Mouse (Mus musculus): ENCODE data around the gene Itgb6. TPM values are rescaled to one million over a fixed set of nuclear protein-coding genes. Genes with fewer than 3 reads are reported as not detected.

Gene Itgb6
- polyA plus RNA-seq, 1 experiment from 2014 or later = 8.9 TPM

DNA sequence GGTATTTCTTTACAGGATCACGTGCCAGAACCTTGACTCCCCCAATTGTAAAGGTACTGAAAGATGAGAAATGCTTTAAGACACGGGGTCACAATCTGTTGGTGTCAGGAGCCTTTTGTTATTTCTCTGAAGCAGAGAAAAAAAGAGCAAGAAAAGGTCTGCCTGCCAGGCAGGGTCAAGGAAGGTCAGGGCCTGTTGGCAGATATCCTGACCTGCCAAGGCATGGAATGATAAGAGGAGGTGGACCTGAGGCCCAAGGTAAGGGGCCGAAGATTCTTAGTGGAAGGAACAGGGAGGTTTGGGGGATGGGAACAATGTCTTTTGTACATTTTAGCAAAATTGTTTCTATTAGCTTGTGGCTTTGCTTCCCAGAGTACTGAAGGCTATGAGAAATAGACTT is 13.8 kb downstream of the Itgb6 start:
- Histone ChIP-seq H3K4me3 (ENCODE audit: low read length) (no peak overlapping the region), H3K9me3 (ENCODE audit: control insufficient read depth, low read length) (no peaks in the 10 kb centered on the region), H3K4me1 (ENCODE audit: control insufficient read depth, insufficient read depth, low read length) (peaks cover 8% of the 10 kb centered on the region; the same call in 1 of the 2 replicates), H3K9ac (ENCODE audit: low read depth, low read length) (no peak overlapping the region), H3K4me2 (replicated peaks; ENCODE audit: low read depth, low read length) (no peak overlapping the region), H3K36me3 (ENCODE audit: control insufficient read depth, insufficient read depth, low read length) (no peaks in the 10 kb centered on the region), H3K27me3 (ENCODE audit: control insufficient read depth, insufficient read depth, low read length) (no peaks in the 10 kb centered on the region), H3K27ac (ENCODE audit: low read depth, low read length) (no peak overlapping the region)
- 32% methylated on average over 3 of the region's 3 CpGs for WGBS
- no peak for ATAC-seq (ENCODE audit: low FRiP score, low TSS enrichment)

DNA sequence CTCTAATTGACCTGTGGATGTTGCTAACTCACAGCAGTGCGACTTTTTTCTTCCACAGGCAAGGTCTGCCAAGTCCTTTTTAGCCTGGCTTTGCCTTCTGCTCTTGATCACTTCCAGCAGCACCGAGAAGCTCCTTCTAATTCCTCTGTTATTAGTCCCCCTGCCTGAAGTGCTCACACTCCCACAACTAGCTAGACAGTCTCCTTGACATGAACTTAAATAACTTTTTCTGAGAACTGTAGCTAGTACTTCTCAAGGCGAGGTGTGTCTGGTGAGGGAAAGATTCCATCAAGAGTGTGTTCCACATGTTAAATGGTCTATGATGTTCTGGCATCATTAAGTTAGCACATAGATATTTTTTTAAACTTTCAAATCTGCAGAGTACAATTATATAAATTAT is 15.6 kb downstream of the Itgb6 start:
- Histone ChIP-seq H3K4me2 (replicated peaks; ENCODE audit: low read depth, low read length) (no peak overlapping the region), H3K27ac (ENCODE audit: low read depth, low read length) (no peak overlapping the region)
- 80% methylated on average over 3 of the region's 3 CpGs for WGBS

DNA sequence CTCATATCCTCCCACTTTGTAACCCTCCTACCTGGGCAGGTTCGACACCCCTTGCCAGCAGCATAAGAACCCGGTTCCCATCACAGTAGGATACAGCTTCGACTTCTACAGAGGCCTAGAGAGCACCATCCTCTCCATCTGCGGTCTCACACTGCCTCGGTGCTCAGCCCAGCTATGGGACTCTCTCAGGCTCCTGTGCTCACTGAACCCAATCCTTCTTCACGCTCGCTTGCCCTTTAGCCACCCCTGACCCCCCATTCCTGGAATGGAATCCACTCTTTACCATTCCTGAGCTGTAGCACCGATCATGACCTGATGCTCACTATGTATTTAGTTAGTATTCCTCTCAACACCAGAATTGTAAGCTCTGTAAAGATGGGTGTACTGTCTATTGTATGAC is 17.0 kb downstream of the Itgb6 start:
- Histone ChIP-seq H3K36me3 (ENCODE audit: control insufficient read depth, insufficient read depth, low read length) (no peaks in the 10 kb centered on the region), H3K9me3 (ENCODE audit: control insufficient read depth, low read length) (no peaks in the 10 kb centered on the region), H3K27me3 (ENCODE audit: control insufficient read depth, insufficient read depth, low read length) (no peaks in the 10 kb centered on the region), H3K4me2 (replicated peaks; ENCODE audit: low read depth, low read length) (no peak overlapping the region), H3K4me1 (ENCODE audit: control insufficient read depth, insufficient read depth, low read length) (peaks cover 8% of the 10 kb centered on the region; the same call in 1 of the 2 replicates), H3K27ac (ENCODE audit: low read depth, low read length) (no peak overlapping the region), H3K9ac (ENCODE audit: low read depth, low read length) (no peak overlapping the region), H3K4me3 (ENCODE audit: low read length) (no peak overlapping the region)
- WGBS = 65% methylated on average over 8 of the region's 8 CpGs
- ATAC-seq (ENCODE audit: low FRiP score, low TSS enrichment) = 0 out of 2 replicates have a peak, but pooled peaks have one; percentile 51

More for the DNA sequence above, 15.6 kb downstream of the Itgb6 start:
- H3K27me3 ChIP-seq (ENCODE audit: control insufficient read depth, insufficient read depth, low read length) = no peaks in the 10 kb centered on the region
- H3K9ac ChIP-seq (ENCODE audit: low read depth, low read length) = no peak overlapping the region
- H3K4me1 ChIP-seq (ENCODE audit: control insufficient read depth, insufficient read depth, low read length) = peaks cover 8% of the 10 kb centered on the region; the same call in 1 of the 2 replicates
- H3K4me3 ChIP-seq (ENCODE audit: low read length) = no peak overlapping the region
- H3K36me3 ChIP-seq (ENCODE audit: control insufficient read depth, insufficient read depth, low read length) = no peaks in the 10 kb centered on the region
- no peaks in the 10 kb centered on the region for H3K9me3 ChIP-seq (ENCODE audit: control insufficient read depth, low read length)
- no peak for ATAC-seq (ENCODE audit: low FRiP score, low TSS enrichment)

DNA sequence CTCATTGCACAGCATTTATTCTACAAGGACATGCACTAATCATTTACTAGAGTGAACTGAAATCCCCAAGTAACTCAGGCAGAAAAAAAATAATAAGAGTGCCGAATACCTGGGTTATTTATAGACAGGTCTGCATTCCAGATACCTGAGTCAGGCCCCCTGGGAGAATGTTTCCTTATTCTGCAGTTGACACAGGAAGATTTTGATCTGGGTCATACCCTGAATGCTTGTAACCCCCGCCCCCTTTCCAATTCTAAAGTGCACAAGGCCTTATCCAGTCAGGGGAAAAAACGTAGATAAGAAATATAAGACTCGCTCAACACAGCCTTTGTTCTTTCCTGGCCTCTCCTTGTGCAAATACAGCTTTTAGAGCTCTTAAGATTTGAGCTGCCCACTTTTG is 19.1 kb downstream of the Itgb6 start:
- Histone ChIP-seq H3K9ac (ENCODE audit: low read depth, low read length) (no peak overlapping the region), H3K36me3 (ENCODE audit: control insufficient read depth, insufficient read depth, low read length) (no peaks in the 10 kb centered on the region), H3K27me3 (ENCODE audit: control insufficient read depth, insufficient read depth, low read length) (no peaks in the 10 kb centered on the region), H3K9me3 (ENCODE audit: control insufficient read depth, low read length) (no peaks in the 10 kb centered on the region), H3K4me2 (replicated peaks; ENCODE audit: low read depth, low read length) (no peak overlapping the region), H3K4me3 (ENCODE audit: low read length) (no peak overlapping the region), H3K27ac (ENCODE audit: low read depth, low read length) (peak overlapping the region; percentile 73; the same call in 1 of the 2 replicates), H3K4me1 (ENCODE audit: control insufficient read depth, insufficient read depth, low read length) (peaks cover 11% of the 10 kb centered on the region; the same call in 1 of the 2 replicates)
- 41% methylated on average over 4 of the region's 4 CpGs for WGBS
- ATAC-seq (ENCODE audit: low FRiP score, low TSS enrichment) = peak; percentile 77

DNA sequence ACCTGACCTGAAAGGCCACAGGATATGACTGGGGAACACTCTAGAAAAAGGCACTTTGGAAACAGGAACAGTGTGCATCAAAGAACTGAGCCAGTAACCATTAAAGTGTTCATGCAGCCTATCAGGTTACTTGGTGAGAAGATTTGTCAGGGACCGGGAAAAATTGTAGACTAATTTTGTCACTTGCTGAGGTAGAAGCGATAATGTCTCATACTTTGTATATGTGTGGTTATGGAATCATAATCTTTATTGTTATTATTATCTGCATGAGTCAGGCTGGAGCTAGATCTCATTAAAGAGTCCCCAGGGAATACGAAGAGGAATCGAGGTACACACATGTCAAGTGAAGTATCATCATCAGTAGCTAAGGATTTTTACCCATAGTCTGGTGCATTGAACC is 21.5 kb downstream of the Itgb6 start:
- Histone ChIP-seq H3K36me3 (ENCODE audit: control insufficient read depth, insufficient read depth, low read length) (no peaks in the 10 kb centered on the region), H3K4me2 (replicated peaks; ENCODE audit: low read depth, low read length) (no peak overlapping the region), H3K27me3 (ENCODE audit: control insufficient read depth, insufficient read depth, low read length) (no peaks in the 10 kb centered on the region), H3K4me3 (ENCODE audit: low read length) (no peak overlapping the region), H3K27ac (ENCODE audit: low read depth, low read length) (no peak overlapping the region), H3K9me3 (ENCODE audit: control insufficient read depth, low read length) (no peaks in the 10 kb centered on the region), H3K9ac (ENCODE audit: low read depth, low read length) (no peak overlapping the region), H3K4me1 (ENCODE audit: control insufficient read depth, insufficient read depth, low read length) (peaks cover 15% of the 10 kb centered on the region; the same call in 1 of the 2 replicates)
- 83% methylated on average over 4 of the region's 4 CpGs for WGBS
- ATAC-seq (ENCODE audit: low FRiP score, low TSS enrichment) = no peak

DNA sequence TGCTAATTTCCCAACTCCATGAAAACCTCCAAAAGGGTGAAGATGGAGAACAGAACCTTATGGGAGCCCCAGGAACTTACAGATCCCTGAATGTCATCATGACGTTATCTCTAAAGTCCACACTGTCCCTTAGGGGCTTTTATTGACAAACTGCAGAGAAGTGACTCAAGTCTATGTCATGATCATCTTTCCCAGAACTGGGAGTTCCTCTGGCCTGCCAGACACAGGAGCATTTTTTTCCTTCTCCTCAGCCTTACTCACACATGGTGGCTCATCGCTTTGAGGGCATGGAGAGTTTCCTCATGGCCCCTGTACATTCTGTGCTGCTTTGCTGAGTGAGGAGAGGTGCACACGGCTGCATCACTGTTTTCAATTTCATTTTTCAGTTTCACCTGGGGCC is 22.4 kb downstream of the Itgb6 start:
- H3K27ac ChIP-seq (ENCODE audit: low read depth, low read length) = no peak overlapping the region
- no peak for ATAC-seq (ENCODE audit: low FRiP score, low TSS enrichment)
- H3K4me3 ChIP-seq (ENCODE audit: low read length) = no peak overlapping the region
- no peaks in the 10 kb centered on the region for H3K27me3 ChIP-seq (ENCODE audit: control insufficient read depth, insufficient read depth, low read length)
- no peak overlapping the region for H3K9ac ChIP-seq (ENCODE audit: low read depth, low read length)
- no peaks in the 10 kb centered on the region for H3K36me3 ChIP-seq (ENCODE audit: control insufficient read depth, insufficient read depth, low read length)
- no peak overlapping the region for H3K4me2 ChIP-seq (replicated peaks; ENCODE audit: low read depth, low read length)
- H3K4me1 ChIP-seq (ENCODE audit: control insufficient read depth, insufficient read depth, low read length) = peaks cover 7% of the 10 kb centered on the region; the same call in 1 of the 2 replicates
- WGBS = 83% methylated on average over 3 of the region's 3 CpGs
- H3K9me3 ChIP-seq (ENCODE audit: control insufficient read depth, low read length) = no peaks in the 10 kb centered on the region

DNA sequence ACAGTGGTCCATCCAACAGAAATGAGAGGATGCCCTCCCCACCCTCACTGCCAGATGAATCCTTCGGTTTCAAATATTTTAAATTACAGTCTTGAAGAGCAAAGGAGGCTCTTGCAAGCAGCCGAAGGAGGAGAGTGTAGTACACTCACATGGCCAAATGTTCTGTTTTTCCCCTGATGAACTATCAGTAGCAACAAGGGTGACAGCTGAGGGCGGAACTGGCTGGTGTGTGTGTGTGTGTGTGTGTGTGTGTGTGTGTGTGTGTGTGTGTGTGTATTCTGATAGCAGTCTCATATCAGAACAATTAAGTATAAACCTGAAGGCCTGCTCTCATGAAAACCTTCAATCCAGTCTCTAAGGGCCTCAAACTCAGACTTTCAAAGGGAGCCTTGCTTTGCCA is 22.9 kb downstream of the Itgb6 start:
- no peak for ATAC-seq (ENCODE audit: low FRiP score, low TSS enrichment)
- H3K4me3 ChIP-seq (ENCODE audit: low read length) = no peak overlapping the region
- H3K36me3 ChIP-seq (ENCODE audit: control insufficient read depth, insufficient read depth, low read length) = no peaks in the 10 kb centered on the region
- no peaks in the 10 kb centered on the region for H3K27me3 ChIP-seq (ENCODE audit: control insufficient read depth, insufficient read depth, low read length)
- H3K9ac ChIP-seq (ENCODE audit: low read depth, low read length) = no peak overlapping the region
- H3K27ac ChIP-seq (ENCODE audit: low read depth, low read length) = no peak overlapping the region
- H3K4me2 ChIP-seq (replicated peaks; ENCODE audit: low read depth, low read length) = no peak overlapping the region
- 81% methylated on average over 3 of the region's 3 CpGs for WGBS
- peaks cover 6% of the 10 kb centered on the region; the same call in 1 of the 2 replicates for H3K4me1 ChIP-seq (ENCODE audit: control insufficient read depth, insufficient read depth, low read length)
- H3K9me3 ChIP-seq (ENCODE audit: control insufficient read depth, low read length) = no peaks in the 10 kb centered on the region

DNA sequence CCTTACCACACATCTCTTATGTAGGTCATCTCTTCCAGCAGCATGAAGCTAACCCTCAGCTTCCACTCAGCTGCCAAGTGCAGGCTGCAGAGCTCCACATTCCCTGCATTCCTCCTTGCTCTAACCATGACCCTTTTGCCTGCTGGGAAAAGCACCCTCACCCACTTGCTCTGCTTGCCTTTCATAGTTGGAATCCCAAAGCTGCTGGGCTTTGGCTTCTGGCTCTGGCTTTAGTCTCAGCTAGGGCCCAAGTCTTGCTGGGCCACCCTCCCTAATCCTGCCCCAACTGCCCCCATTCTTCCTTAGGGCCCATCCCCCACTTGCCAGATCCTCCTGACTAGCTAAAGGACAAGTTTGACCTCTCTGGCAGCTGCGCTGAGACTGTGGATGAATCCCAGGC is 24.3 kb downstream of the Itgb6 start:
- H3K27ac ChIP-seq (ENCODE audit: low read depth, low read length) = no peak overlapping the region
- H3K36me3 ChIP-seq (ENCODE audit: control insufficient read depth, insufficient read depth, low read length) = no peaks in the 10 kb centered on the region
- H3K27me3 ChIP-seq (ENCODE audit: control insufficient read depth, insufficient read depth, low read length) = no peaks in the 10 kb centered on the region
- no peaks in the 10 kb centered on the region for H3K9me3 ChIP-seq (ENCODE audit: control insufficient read depth, low read length)
- no peak overlapping the region for H3K9ac ChIP-seq (ENCODE audit: low read depth, low read length)
- WGBS = 33% methylated on average over 1 of the region's 1 CpGs
- no peak overlapping the region for H3K4me3 ChIP-seq (ENCODE audit: low read length)
- no peak overlapping the region for H3K4me2 ChIP-seq (replicated peaks; ENCODE audit: low read depth, low read length)
- peaks cover 6% of the 10 kb centered on the region; the same call in 1 of the 2 replicates for H3K4me1 ChIP-seq (ENCODE audit: control insufficient read depth, insufficient read depth, low read length)
- ATAC-seq (ENCODE audit: low FRiP score, low TSS enrichment) = no peak

DNA sequence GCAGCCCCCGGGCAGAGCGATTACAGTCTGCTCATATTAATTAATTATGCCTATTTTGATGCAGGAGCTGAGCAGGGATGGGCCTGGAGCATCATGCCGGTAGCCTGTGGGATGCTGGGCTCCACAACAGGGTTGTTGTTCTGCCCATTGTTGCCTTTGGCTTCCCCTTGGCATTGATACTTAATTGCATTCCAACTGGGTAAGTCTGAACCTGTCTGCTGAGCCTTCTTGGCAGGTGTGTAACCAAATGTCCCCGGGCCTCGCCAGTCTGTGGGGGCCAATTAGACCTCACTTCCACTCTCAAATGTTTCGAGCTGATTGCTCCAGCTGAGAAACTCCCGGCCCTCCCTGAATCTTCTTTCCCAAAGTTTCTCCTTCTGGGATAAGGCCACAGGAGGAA is 24.9 kb downstream of the Itgb6 start:
- H3K4me2 ChIP-seq (replicated peaks; ENCODE audit: low read depth, low read length) = no peak overlapping the region
- WGBS = 61% methylated on average over 7 of the region's 7 CpGs
- H3K36me3 ChIP-seq (ENCODE audit: control insufficient read depth, insufficient read depth, low read length) = no peaks in the 10 kb centered on the region
- no peak overlapping the region for H3K27ac ChIP-seq (ENCODE audit: low read depth, low read length)
- H3K4me1 ChIP-seq (ENCODE audit: control insufficient read depth, insufficient read depth, low read length) = peaks cover 6% of the 10 kb centered on the region; the same call in 1 of the 2 replicates
- no peak for ATAC-seq (ENCODE audit: low FRiP score, low TSS enrichment)
- H3K4me3 ChIP-seq (ENCODE audit: low read length) = no peak overlapping the region
- no peak overlapping the region for H3K9ac ChIP-seq (ENCODE audit: low read depth, low read length)
- H3K27me3 ChIP-seq (ENCODE audit: control insufficient read depth, insufficient read depth, low read length) = no peaks in the 10 kb centered on the region
- H3K9me3 ChIP-seq (ENCODE audit: control insufficient read depth, low read length) = no peaks in the 10 kb centered on the region

Data from kidney, embryonic 14.5 days (tissue).